In genomic region chr6:136291951-136292714, GRCm38 (mm10) we compare ENCODE assay signal across 37 mouse cellular contexts. TPM values are rescaled to one million over a fixed set of nuclear protein-coding genes. Genes with fewer than 3 reads are reported as not detected.
A peak's percentile ranks its signal among the peaks of the same experiment; 100 is the strongest.
DNase-seq lines count a peak whose midpoint lies in the region; ATAC-seq and TF ChIP-seq lines count a peak whose summit lies in the region.
"Had no signal": no experiment of that assay in that cellular context is flagged by ENCODE, and none has a peak within 500 bp of the region (broad histone marks: within the 10 kb centered on the region; RNA-seq: fewer than 3 reads in every experiment).

No protein-coding gene starts in this region.

- no peak overlapping the region for H3K27ac ChIP-seq in kidney, adult 2 months (ENCODE audit: insufficient read depth, low read depth, low read length)
- no peak overlapping the region for H3K27ac ChIP-seq in stomach, embryonic 14.5 days (ENCODE audit: low read length)
- H3K27ac ChIP-seq in stomach, postnatal 0 days (replicated peaks) = no peak overlapping the region
- H3K27ac ChIP-seq: embryonic facial prominence, embryonic 13.5 days; forebrain, embryonic 10.5 days; forebrain, embryonic 15.5 days; heart, adult 2 months; hindbrain, embryonic 10.5 days; hindbrain, embryonic 15.5 days; limb, embryonic 10.5 days; limb, embryonic 15.5 days; liver, embryonic 13.5 days; midbrain, embryonic 13.5 days; neural tube, embryonic 13.5 days had no signal

- DNase-seq in kidney, adult 2 months = peak; percentile 10
- no peak for DNase-seq in kidney, postnatal 25 days
- peak; percentile 5 for DNase-seq in lung, adult 2 months
- no peak for DNase-seq in lung, postnatal 36 days
- DNase-seq in stomach, postnatal 0 days (ENCODE audit: low spot score) = no peak
- DNase-seq: adrenal gland, postnatal 25 days; cerebellum, adult 11-12 months; cerebellum, adult 9-11 months; gastrocnemius, postnatal 25 days; heart, adult 2 months; heart, postnatal 14 days; layer of hippocampus, adult 9-11 months; liver, embryonic 13.5 days; lung, adult 18-20 months; right cerebral cortex, postnatal 4 days; thymus, postnatal 14 days had no signal

- no peaks in the 10 kb centered on the region for H3K4me1 ChIP-seq in kidney, adult 2 months (ENCODE audit: control insufficient read depth, insufficient read depth, low read length)
- H3K4me1 ChIP-seq in lung, adult 2 months (ENCODE audit: control insufficient read depth, insufficient read depth, low read length) = no peaks in the 10 kb centered on the region
- H3K4me1 ChIP-seq in stomach, embryonic 14.5 days (ENCODE audit: control insufficient read depth, insufficient read depth, low read length) = no peaks in the 10 kb centered on the region
- H3K4me1 ChIP-seq in stomach, postnatal 0 days (replicated peaks; ENCODE audit: control insufficient read depth, insufficient read depth) = no peaks in the 10 kb centered on the region
- H3K4me1 ChIP-seq: embryonic facial prominence, embryonic 13.5 days; forebrain, embryonic 10.5 days; forebrain, embryonic 15.5 days; hindbrain, embryonic 10.5 days; hindbrain, embryonic 15.5 days; limb, embryonic 10.5 days; limb, embryonic 15.5 days; liver, embryonic 13.5 days; megakaryocyte, embryonic 14.5 days; midbrain, embryonic 13.5 days; neural tube, embryonic 13.5 days had no signal

- H3K27me3 ChIP-seq in kidney, adult 2 months (replicated peaks; ENCODE audit: control insufficient read depth, insufficient read depth, low read length) = no peaks in the 10 kb centered on the region
- H3K27me3 ChIP-seq in stomach, embryonic 14.5 days (ENCODE audit: control insufficient read depth, insufficient read depth, low read length) = no peaks in the 10 kb centered on the region
- H3K27me3 ChIP-seq in stomach, postnatal 0 days (ENCODE audit: control insufficient read depth, insufficient read depth, low read length) = no peaks in the 10 kb centered on the region
- H3K27me3 ChIP-seq: embryonic facial prominence, embryonic 13.5 days; forebrain, embryonic 15.5 days; hindbrain, embryonic 15.5 days; limb, embryonic 15.5 days; liver, embryonic 13.5 days; megakaryocyte, embryonic 14.5 days; midbrain, embryonic 13.5 days; neural tube, embryonic 13.5 days had no signal

- TF ChIP-seq CTCF in kidney, adult 2 months (conservative IDR thresholded peaks at IDR 0.05; ENCODE audit: insufficient read depth, insufficient read length, low read depth, low read length) = no peak
- no peak for TF ChIP-seq CTCF in lung, adult 2 months (IDR thresholded peaks at IDR 0.05; ENCODE audit: insufficient read depth, low read length)
- no peak for TF ChIP-seq CTCF in stomach, postnatal 0 days (IDR thresholded peaks at IDR 0.05; ENCODE audit: low read depth)

- no peaks in the 10 kb centered on the region for H3K36me3 ChIP-seq in kidney, adult 2 months (ENCODE audit: control insufficient read depth, insufficient read depth, low read length)
- H3K36me3 ChIP-seq in stomach, embryonic 14.5 days (ENCODE audit: control insufficient read depth, insufficient read depth, low read length) = no peaks in the 10 kb centered on the region
- H3K36me3 ChIP-seq in stomach, postnatal 0 days (ENCODE audit: control insufficient read depth, insufficient read depth, low read length) = no peaks in the 10 kb centered on the region
- H3K36me3 ChIP-seq: embryonic facial prominence, embryonic 13.5 days; forebrain, embryonic 10.5 days; forebrain, embryonic 15.5 days; hindbrain, embryonic 10.5 days; hindbrain, embryonic 15.5 days; limb, embryonic 10.5 days; limb, embryonic 15.5 days; liver, embryonic 13.5 days; midbrain, embryonic 13.5 days; neural tube, embryonic 13.5 days had no signal

- H3K4me2 ChIP-seq in stomach, embryonic 14.5 days (replicated peaks; ENCODE audit: low read depth, low read length) = no peak overlapping the region
- H3K4me2 ChIP-seq in stomach, postnatal 0 days (replicated peaks; ENCODE audit: low read depth) = no peak overlapping the region
- H3K4me2 ChIP-seq: embryonic facial prominence, embryonic 13.5 days; forebrain, embryonic 15.5 days; hindbrain, embryonic 15.5 days; limb, embryonic 15.5 days; liver, embryonic 13.5 days; midbrain, embryonic 13.5 days; neural tube, embryonic 13.5 days had no signal

- WGBS in kidney, adult 2 months = 40% methylated on average over 11 of the region's 11 CpGs
- 56% methylated on average over 11 of the region's 11 CpGs for WGBS in lung, adult 2 months
- WGBS in stomach, embryonic 14.5 days = 57% methylated on average over 11 of the region's 11 CpGs
- WGBS in stomach, postnatal 0 days = 52% methylated on average over 11 of the region's 11 CpGs

- peak; percentile 56; the same call in 1 of the 2 replicates for ATAC-seq in stomach, embryonic 14.5 days (ENCODE audit: insufficient number of reproducible peaks, insufficient read depth, low FRiP score, low read depth)
- no peak for ATAC-seq in stomach, postnatal 0 days (ENCODE audit: low FRiP score, low TSS enrichment)
- ATAC-seq in megakaryocyte-erythroid progenitor cell, adult 5-6 weeks (replicated peaks; ENCODE audit: low FRiP score, low TSS enrichment, poor library complexity, severe bottlenecking) = no peak
- ATAC-seq: CD4-positive, CD25-positive, alpha-beta regulatory T cell, adult 4 months; forebrain, embryonic 15.5 days; inflammation-experienced regulatory T-cells, adult 6 months; midbrain, embryonic 13.5 days had no signal

- H3K4me3 ChIP-seq in kidney, adult 2 months (ENCODE audit: insufficient read depth, low read depth, low read length) = no peak overlapping the region
- no peak overlapping the region for H3K4me3 ChIP-seq in lung, adult 2 months (replicated peaks; ENCODE audit: extremely low read depth, low read depth, low read length)
- H3K4me3 ChIP-seq in stomach, embryonic 14.5 days (ENCODE audit: low read depth, low read length) = no peak overlapping the region
- no peak overlapping the region for H3K4me3 ChIP-seq in stomach, postnatal 0 days (ENCODE audit: low read depth, low read length)
- H3K4me3 ChIP-seq: embryonic facial prominence, embryonic 13.5 days; forebrain, embryonic 10.5 days; forebrain, embryonic 15.5 days; heart, adult 2 months; hindbrain, embryonic 10.5 days; hindbrain, embryonic 15.5 days; limb, embryonic 10.5 days; limb, embryonic 15.5 days; liver, embryonic 13.5 days; megakaryocyte, embryonic 14.5 days; midbrain, embryonic 13.5 days; neural tube, embryonic 13.5 days had no signal

- no peak for TF ChIP-seq POLR2A in kidney, adult 2 months (IDR thresholded peaks at IDR 0.05; ENCODE audit: low read depth, low read length)
- no peak for TF ChIP-seq POLR2A in lung, adult 2 months (IDR thresholded peaks at IDR 0.05; ENCODE audit: borderline replicate concordance, extremely low read depth, low read depth, low read length)

- no peak for TF ChIP-seq EP300 in stomach, postnatal 0 days (optimal IDR thresholded peaks at IDR 0.05)

- no peaks in the 10 kb centered on the region for H3K9me3 ChIP-seq in stomach, embryonic 14.5 days (ENCODE audit: control insufficient read depth, low read depth, low read length)
- H3K9me3 ChIP-seq in stomach, postnatal 0 days (ENCODE audit: control insufficient read depth, low read length) = no peaks in the 10 kb centered on the region
- H3K9me3 ChIP-seq: embryonic facial prominence, embryonic 13.5 days; forebrain, embryonic 10.5 days; forebrain, embryonic 15.5 days; hindbrain, embryonic 10.5 days; hindbrain, embryonic 15.5 days; limb, embryonic 10.5 days; limb, embryonic 15.5 days; midbrain, embryonic 13.5 days; neural tube, embryonic 13.5 days had no signal

- no peak overlapping the region for H3K9ac ChIP-seq in stomach, embryonic 14.5 days (replicated peaks; ENCODE audit: low read depth, low read length)
- no peak overlapping the region for H3K9ac ChIP-seq in stomach, postnatal 0 days (ENCODE audit: low read length)
- H3K9ac ChIP-seq: embryonic facial prominence, embryonic 13.5 days; forebrain, embryonic 15.5 days; hindbrain, embryonic 15.5 days; limb, embryonic 15.5 days; liver, embryonic 13.5 days; midbrain, embryonic 13.5 days; neural tube, embryonic 13.5 days had no signal

RNA-seq across cellular contexts. Expression of gene Gm8994, which starts 35.2 kb away (rescaled TPM):
- polyA plus RNA-seq in kidney, adult 2 months (2012; rRNA removed) = 0.05 TPM in 1 of 2 replicates, not detected in the other
- polyA plus RNA-seq in lung, adult 2 months (2012; rRNA removed) = not detected in 2 replicates
- polyA plus RNA-seq in stomach, embryonic 14.5 days (2014; fragmentation: Nextera tagmentation; extraction: Ambion mirVana) = not detected in 2 replicates
- not detected in 2 replicates for polyA plus RNA-seq in stomach, postnatal 0 days (2015; fragmentation: Nextera tagmentation; extraction: Ambion mirVana)
- not detected in 2 replicates for total RNA-seq in megakaryocyte-erythroid progenitor cell, adult 5-6 weeks (2014; fragmentation: Nextera tagmentation)
- total RNA-seq in megakaryocyte-erythroid progenitor cell, adult 5-6 weeks (2017) = not detected in 2 replicates
- total RNA-seq: adrenal gland, adult 18-20 months; adrenal gland, postnatal 25 days; gastrocnemius, adult 18-20 months; gastrocnemius, postnatal 25 days; heart, adult 2 months; heart, postnatal 14 days; left cerebral cortex, postnatal 10 days had no signal
- polyA plus RNA-seq: CD4-positive, CD25-positive, alpha-beta regulatory T cell, adult 4 months; embryonic facial prominence, embryonic 13.5 days; forebrain, embryonic 10.5 days; forebrain, embryonic 15.5 days; frontal cortex, adult 2 months; heart, adult 2 months; heart, embryonic 14.5 days; hindbrain, embryonic 10.5 days; hindbrain, embryonic 15.5 days; inflammation-experienced regulatory T-cells, adult 6 months; large intestine, adult 2 months; limb, embryonic 10.5 days; limb, embryonic 15.5 days; liver, embryonic 13.5 days; midbrain, embryonic 13.5 days; neural tube, embryonic 13.5 days; spleen, adult 2 months had no signal

Comparison
In these comparisons a context has a peak if more than half of its experiments do, and no peak if none do; other contexts are left out.
1. DNase-seq: peak in kidney, adult 2 months (single experiment) and lung, adult 2 months (single experiment); none in kidney, postnatal 25 days (0 of 2), lung, postnatal 36 days (single experiment) and stomach, postnatal 0 days (single experiment).